Mouse (Mus musculus): Measurements from ENCODE around the gene Ppdpf.

Gene Ppdpf

GRCm38 (mm10) chr2:181213021-181213445 is 26.0 kb downstream of the Ppdpf start, which contains the start of gene Srms:
Srms (minus strand) TSS chr2:181213185.
- ATAC-seq (ENCODE audit: insufficient number of reproducible peaks, low FRiP score, low TSS enrichment), result no peak

GRCm38 (mm10) chr2:181216037-181216436 is 29.0 kb downstream of the Ppdpf start:
- no peak for ATAC-seq (ENCODE audit: insufficient number of reproducible peaks, low FRiP score, low TSS enrichment)

DNA sequence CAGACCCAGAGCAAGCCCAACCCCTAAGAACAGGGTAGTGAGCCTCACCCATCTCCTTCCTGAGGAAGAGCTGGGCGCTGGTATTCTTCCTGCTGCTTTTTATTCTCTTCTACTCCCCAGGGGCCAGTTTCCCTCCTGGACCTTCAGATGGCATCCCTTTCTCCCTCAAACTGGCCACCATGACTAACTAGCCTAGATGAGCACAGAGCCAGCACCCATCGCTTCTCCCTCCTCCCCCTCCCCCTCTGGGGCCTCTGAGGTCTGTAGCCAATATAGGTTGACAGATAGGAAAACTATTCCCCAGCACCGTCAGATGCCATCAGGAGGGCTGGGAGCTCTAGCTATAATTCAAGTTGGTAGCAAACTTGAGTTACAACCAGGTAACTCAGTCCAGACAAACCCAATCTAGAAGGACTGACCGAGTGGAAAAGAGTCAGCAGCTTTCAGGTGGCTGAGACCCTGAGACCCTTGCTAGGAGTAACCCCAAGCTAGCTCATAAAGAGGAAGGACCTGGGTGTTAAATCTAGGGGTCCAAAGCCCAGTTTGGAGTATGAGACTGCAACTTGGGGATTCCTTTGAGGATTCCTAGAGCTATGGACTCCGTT is 31.9 kb downstream of the Ppdpf start:
- no peak for ATAC-seq (ENCODE audit: insufficient number of reproducible peaks, low FRiP score, low TSS enrichment)

- ATAC-seq (ENCODE audit: insufficient number of reproducible peaks, low FRiP score, low TSS enrichment), result no peak
These were observed 32.6 kb downstream of the Ppdpf start, which contains the start of gene Fndc11 for GRCm38 (mm10) chr2:181219538-181220216. Fndc11 (plus strand) TSS chr2:181220013.

DNA sequence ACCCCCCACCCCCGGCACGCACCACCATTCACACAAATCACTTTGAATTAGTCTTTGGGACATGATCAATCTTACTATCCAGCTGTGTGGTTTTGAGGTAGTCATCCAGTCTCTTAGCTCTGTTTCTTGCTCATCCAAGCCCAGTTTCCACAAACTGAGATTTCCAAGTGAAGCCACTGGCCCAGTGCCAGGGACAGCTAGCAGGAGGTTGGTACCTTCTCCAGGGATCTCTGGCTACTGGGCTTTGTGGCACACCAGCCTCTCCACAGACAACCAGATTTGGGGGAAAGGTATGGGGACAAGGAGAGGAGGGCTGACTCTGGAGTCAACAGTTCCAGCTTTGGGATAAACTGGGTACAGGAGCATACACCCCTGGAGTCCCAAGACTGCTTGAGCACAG is 33.3 kb downstream of the Ppdpf start:
- ATAC-seq (ENCODE audit: insufficient number of reproducible peaks, low FRiP score, low TSS enrichment), result no peak

GRCm38 (mm10) chr2:181224994-181225393 is 37.9 kb downstream of the Ppdpf start:
- no peak for ATAC-seq (ENCODE audit: insufficient number of reproducible peaks, low FRiP score, low TSS enrichment)

DNA sequence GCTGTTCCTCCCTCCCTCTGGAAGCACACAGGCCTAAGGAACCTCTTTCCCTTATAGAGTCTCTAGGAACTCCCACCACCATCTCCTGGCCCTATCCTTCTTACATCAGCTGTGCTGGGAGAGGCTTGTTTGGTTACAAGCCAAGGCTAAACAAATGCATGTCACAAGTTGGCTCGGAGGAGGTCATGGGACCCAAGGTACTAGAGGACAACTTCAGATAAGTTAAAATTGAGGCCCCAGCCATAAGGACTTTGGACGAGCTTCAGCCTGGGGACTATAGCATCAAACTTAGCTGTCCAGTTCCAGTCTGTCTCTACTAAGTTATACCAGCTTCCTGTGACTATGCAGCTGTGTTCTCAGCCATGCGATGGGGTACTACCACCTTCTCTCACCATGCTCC is 40.1 kb downstream of the Ppdpf start:
- no peak for ATAC-seq (ENCODE audit: insufficient number of reproducible peaks, low FRiP score, low TSS enrichment)

GRCm38 (mm10) chr2:181228335-181228734 is 41.3 kb downstream of the Ppdpf start:
- ATAC-seq (ENCODE audit: insufficient number of reproducible peaks, low FRiP score, low TSS enrichment), result no peak

DNA sequence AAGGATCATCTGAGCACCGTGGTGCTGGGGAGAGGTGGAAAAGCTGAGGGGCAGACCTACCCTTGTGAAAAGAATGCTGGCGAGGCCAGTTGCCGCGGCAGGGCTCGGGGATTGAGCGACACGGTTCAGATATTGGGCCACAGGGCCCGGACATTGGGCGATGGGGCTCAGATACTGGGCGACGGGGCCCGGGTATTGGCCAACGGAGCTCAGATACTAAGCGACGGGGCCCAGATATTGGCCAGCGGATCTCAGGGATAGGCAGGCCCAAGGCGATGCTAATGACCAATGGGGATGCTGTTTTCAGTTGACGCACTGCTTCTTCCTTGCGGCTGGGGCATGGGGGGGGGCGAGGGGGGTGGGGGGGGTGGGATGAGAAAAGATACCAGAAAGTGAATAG is 44.1 kb downstream of the Ppdpf start:
- ATAC-seq (ENCODE audit: insufficient number of reproducible peaks, low FRiP score, low TSS enrichment), result peak; percentile 93

DNA sequence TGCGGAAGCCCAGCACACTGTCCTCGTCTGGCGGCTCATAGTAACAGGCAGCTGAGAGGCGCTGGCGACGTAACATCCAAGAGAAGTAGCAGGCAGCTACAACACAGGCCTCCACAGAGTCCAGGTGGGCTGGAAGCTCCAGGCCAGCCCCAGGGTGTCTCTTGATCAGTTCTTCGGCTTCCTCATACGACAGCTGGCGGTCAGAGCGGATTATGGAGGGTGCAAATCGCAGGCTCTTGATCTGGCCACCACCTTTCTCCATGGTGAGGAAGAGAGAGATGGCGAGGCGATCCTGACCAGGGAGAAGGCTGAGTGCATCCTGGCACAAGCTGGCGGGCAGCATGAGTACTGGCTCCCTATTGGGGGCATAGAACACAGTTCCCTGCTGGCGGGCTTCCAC is 46.4 kb downstream of the Ppdpf start:
- ATAC-seq (ENCODE audit: insufficient number of reproducible peaks, low FRiP score, low TSS enrichment), result no peak

DNA sequence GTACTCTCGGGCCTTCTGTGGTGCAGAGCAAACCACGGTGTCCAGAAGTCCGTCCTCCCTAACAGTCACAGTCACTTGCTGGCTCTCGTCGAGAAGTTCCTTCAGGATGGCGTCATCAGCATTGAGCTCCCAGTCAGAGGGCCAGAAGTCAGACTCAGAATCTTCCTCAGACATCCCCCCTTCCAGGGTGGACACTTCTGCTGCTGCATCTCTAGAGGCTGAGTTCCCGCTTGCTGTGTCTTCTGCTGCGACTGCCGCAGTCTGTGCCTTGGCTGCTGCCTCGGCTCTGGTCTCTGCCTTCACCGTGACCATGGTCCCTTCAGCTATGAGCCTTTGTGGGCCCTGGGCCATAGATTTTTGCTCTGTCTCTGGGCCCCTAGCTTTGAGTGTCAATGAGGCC is 47.6 kb downstream of the Ppdpf start:
- ATAC-seq (ENCODE audit: insufficient number of reproducible peaks, low FRiP score, low TSS enrichment), result no peak

- ATAC-seq (ENCODE audit: insufficient number of reproducible peaks, low FRiP score, low TSS enrichment), result no peak
These were observed 48.9 kb downstream of the Ppdpf start for GRCm38 (mm10) chr2:181235681-181236566.

DNA sequence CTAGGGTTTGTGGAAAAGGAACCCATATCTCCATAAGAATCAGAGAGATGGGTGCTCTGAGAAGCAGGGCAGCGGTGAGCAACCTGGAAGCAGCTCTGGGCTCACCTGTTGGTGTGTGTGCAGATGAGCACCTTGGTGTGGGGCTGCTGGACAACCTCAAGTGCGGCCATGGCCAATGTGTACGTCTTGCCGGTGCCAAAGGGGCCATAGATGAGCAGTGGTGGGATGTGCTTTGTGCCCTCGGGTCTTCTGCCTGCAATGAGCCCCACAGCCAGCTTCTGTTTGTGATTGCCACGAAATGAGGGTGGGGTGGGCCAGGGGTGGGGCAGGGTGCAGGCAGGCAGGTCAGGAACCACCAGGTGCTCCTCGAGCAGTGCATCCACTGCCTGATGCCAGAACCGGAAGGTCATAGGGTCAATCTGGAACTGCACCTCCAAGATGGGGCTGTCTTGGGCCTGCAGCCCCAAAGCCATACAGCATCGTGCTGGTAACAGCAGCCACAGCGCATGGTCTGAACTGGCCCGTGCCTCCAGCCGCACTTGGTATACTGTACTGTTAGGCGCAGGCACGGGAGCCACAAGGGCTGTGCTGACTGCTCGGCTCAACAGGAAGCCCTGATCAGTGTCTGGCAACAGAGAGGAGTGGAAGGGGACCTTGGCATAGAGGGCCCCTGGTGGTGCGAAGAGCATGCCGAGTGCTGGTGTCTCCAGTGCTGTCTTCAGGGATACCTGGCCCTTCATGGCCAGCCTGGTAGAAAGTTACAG is 50.4 kb downstream of the Ppdpf start:
- no peak for ATAC-seq (ENCODE audit: insufficient number of reproducible peaks, low FRiP score, low TSS enrichment)

- ATAC-seq (ENCODE audit: insufficient number of reproducible peaks, low FRiP score, low TSS enrichment), result no peak
These were observed 51.1 kb downstream of the Ppdpf start for GRCm38 (mm10) chr2:181238091-181238610.

Data from cerebellum, adult (tissue).